Mouse (Mus musculus): ENCODE results near the gene Stx16. TPM values are rescaled to one million over a fixed set of nuclear protein-coding genes. Genes with fewer than 3 reads are reported as not detected.
A peak's percentile ranks its signal among the peaks of the same experiment; 100 is the strongest.

The Stx16 gene
- total RNA-seq, 2 experiments from 2014 or later = 68.8 to 71.3 TPM

DNA sequence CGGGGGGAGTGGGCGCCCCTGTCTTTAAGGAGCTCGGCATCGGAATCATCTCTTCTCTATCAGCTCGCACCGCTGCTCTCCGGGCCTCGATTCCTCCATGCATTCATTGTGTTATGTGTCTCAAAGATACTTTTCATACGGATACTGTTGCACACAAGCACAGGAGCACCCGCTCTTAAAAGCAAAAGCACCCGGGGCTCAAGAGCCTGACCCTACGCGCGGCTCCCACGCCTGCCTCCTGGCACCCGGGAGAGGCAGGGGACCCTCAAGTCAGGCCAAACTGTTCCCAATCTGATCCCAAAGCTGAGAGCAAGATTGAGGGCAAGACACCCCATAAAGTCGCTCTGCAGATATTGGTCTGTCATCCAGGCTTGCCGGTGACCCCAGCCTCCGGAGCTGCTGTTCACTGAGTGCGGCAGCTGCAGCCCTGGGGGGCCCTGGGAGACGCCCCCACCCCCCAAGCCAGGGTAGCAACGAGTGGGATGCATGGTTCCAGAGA, 987 bp upstream of the Stx16 start:
- peak in 1 of 2 experiments; percentile 16 for DNase-seq (ENCODE audit: low spot score in 2 of 2)

DNA sequence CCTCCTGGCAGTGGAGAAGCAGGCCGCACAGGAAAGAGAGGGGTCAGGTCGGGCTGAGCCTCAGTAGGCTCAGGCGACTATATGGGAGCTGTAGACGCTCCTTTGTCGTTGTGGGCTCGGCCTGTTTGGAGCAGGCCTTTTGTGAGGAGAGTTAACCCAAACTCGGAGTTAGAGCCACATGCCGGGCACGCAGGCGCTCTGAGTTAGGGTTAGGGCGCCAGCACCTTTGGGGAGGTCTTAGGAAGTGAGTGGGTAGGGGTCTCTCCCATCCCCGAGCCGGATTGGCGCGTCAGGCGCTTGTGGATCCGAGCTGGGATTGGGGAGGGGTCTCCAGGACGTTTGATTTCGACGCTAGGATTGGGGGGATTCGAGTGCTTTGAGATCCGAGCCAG, 321 bp downstream of the Stx16 start:
- no peak for DNase-seq (ENCODE audit: low spot score in 2 of 2)

DNA sequence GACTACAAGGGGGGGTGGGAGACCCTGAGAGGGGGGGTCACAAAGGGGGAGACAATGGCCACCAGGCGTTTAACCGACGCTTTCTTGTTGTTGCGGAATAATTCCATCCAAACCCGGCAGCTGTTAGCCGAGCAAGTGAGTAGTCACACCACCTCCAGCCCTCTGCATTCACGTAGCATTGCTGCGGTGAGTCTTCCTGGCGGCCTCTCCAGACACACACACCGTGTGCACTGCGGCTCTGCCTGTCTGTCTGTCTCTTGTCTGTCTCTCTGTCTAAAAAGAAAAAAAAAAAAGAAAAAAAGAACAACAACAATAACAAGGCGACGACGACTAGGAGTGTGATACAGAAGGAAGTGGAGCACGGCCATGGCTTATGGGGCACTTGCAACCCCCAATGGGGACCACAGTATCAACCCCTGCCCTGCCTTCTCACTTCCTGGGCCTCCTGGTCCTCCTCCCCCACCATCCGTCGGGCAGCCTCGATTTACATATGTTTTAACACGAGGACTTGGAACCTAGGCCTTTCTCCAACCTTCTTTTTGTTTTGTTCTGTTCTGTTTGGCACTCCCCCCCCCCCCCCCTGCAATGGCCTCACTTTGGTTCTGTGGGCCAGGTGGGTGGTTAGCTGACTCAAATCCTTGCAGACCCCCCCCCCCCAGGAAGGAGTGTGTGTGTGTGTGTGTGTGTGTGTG, 1.0 kb downstream of the Stx16 start:
- DNase-seq (ENCODE audit: low spot score in 2 of 2) = no peak

DNA sequence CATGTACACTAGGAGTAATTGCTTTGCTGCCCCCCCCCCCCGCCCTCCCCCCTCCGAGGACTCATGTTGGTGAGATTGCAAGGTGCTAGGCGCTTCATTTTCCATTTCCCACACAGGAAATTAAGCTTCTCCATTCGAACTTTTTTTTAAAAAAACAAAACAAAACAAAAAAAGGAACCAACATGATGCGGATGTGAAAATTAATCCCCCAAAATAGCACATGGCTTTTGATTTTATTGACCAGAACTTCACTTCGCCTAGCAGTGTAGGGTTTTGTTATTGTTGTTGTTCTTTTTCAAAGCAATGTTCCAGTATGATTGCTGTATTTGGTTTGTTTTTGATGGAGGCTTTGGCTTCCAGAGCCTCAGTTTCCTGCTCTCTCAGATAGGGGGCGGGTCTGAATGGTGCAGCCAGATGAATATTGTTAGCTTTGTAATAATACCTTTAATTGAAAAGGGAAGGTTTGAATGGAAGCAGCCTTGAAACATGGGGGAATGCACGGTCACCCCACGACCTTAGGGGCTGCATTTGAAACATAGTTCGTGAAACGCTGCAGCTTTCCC, 1.7 kb downstream of the Stx16 start:
- DNase-seq (ENCODE audit: low spot score in 2 of 2) = no peak

DNA sequence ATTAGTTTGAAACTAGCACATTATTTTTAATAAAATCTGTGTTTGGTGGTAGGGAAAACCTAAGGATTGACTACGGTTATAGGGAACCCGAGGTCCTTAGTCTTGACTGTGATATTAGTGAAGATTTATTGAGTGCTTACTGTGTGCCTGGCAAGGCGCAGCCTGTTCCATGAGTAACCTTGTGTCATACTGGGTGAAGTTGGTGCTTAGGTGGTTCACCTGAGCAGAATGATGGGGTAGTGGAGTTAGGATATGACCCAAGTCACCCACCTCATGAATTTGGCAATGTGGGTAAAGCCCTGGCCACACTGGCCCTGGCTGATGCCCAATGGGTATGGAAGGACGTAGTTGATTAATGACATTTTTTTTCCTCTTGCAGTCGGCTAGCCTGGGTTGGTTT, 5.7 kb downstream of the Stx16 start:
- DNase-seq (ENCODE audit: low spot score in 2 of 2) = no peak

DNA sequence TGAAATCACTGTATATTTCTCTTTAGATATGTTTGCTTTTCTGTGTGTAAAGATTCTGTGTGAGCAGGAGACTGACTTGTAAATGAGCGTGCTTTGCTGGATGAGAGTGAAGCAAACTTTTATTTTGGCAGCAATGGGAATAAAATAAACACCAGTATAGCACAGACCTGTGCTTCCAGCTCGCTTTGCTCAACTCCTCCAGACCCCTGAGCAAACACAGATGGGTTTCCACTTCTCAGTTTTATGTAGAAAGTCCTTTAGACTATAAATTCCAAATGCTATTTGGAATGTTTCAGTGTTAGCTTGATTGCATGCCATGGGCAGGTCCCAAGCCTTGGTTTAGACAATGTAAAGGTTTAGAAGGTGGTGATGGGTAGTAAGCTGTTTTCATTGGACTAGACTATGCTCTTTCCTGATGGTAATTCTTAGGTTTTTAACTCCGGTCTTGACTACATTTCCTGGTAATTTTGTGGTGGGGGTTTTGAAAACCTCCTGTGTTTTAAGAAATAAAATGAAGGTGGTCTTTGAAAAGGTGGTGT, 6.3 kb downstream of the Stx16 start:
- DNase-seq (ENCODE audit: low spot score in 2 of 2) = no peak

GRCm38 (mm10) chr2:174095086-174095485, 19.0 kb downstream of the Stx16 start:
- no peak for DNase-seq (ENCODE audit: low spot score in 2 of 2)

- no peak for DNase-seq (ENCODE audit: low spot score in 2 of 2)
These were observed 26.3 kb downstream of the Stx16 start for GRCm38 (mm10) chr2:174102399-174102798.

DNA sequence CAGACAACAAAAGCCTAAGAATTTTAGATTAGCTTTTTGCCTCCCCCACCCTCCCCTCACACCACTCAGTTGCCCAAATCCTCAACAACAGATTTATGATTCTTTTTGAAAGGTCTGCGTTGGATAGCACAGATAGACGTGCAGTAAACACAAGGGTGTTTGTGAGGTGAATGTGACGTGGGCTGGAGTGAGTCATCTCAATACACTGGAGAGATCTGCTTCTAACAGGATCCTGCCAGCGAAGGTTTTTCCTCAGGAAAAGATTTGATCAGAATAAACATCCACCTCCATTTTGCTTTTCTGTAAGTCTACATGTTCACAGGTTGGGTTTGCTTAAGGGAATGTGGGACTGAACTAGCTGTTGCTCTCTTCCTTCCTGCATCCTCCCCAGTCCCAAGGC, 27.4 kb downstream of the Stx16 start:
- DNase-seq (ENCODE audit: low spot score in 2 of 2) = no peak

GRCm38 (mm10) chr2:174107375-174107774, 31.3 kb downstream of the Stx16 start:
- no peak for DNase-seq (ENCODE audit: low spot score in 2 of 2)

DNA sequence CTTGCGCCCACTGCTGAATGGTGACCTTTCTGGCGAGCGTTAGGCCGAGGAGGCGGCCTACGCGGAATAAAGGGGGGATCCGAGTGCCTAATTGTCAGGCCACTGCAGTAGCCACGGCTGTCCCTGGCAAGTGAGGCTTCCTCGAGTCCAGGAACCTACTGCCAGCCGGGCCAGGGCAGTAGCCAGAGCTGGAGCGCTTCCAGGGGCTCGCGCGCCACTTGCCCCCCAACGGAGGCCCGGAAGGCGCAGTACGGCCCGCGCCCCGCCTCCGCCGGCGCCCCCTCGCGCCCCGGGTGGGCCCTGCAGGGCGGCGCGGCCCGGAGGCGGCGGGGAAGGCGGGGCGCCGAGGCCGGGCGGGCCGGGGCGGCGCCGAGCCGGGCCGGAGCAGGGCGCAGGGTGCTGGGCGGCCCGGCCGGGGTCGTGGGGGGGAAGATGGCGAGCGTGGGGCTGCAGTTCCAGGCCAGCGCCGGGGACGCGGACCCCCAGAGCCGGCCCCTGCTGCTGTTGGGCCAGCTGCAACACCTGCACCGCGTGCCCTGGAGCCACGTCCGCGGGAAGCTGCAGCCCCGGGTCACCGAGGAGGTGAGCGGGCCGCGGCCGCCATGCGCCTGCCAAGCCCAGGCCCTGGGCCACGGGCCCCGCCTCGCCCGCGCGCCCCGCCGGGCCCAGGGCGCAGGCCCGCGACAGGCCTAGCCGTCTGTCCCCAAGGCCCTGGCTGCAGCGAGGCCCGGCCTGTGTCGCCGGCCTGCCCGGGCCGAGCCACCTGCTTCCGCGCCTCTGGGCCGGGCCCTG, 34.1 kb downstream of the Stx16 start, which contains the start of gene Npepl1:
Npepl1 (plus strand) TSS at position 359 of the 792 bp plus-strand sequence.
- peak; percentile 26 to 61 for DNase-seq (ENCODE audit: low spot score in 2 of 2)

DNA sequence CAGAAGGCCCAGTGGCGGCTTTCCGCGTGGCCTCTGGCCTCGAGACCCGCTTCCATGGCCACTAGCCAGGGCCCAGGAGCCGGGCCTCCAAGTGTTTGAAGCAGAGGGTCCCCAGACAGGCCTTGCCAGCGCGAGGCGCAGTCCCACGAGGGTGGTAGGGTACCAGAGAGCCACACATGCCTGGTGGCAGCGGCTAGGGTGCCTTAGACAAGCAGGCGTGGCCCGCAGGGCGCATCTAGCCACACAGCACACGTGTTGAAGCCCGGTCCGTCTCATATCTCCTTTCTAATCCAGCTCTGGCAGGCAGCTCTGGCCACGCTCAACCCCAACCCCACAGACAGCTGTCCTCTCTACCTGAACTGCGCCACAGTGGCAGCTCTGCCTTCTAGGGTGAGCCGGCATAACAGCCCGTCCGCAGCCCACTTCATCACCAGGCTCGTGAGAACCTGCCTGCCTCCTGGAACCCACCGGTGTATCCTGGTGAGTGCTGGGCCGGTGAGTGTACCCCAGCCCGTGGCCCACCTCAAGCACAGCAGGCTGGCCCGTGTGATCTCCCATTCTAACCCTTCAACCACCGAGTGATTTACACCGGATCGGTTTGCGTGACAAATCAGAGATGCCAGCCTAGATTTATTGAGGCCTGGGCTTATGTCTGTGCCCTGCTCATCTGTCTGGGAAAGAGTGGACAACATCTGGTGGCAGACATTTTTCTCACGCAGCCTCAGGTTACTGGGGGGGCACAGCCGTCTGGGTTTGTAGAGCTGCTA, 34.9 kb downstream of the Stx16 start:
- no peak for DNase-seq (ENCODE audit: low spot score in 2 of 2)

DNA sequence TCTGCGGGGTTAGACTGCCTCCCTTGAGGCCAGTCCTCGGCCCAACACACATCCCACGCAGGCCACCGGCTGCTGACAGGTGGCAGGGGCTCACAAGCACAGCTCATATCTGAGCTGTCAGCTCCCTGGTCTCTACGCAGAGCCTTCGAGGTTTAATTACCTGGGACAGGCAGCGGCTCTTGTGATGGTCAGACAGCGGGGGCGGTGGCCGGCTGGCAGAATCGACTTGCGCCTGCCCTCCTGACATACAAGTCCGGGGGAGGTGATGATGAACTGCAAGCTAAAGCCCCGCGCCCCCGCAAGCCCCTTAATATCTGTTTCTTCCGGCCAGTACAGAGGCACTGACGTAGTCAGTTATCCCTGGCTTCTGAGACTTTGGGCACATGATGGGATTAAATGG, 36.8 kb downstream of the Stx16 start:
- DNase-seq (ENCODE audit: low spot score in 2 of 2) = no peak

- no peak for DNase-seq (ENCODE audit: low spot score in 2 of 2)
These were observed 38.2 kb downstream of the Stx16 start for GRCm38 (mm10) chr2:174114148-174114864.

- no peak for DNase-seq (ENCODE audit: low spot score in 2 of 2)
These were observed 40.8 kb downstream of the Stx16 start for GRCm38 (mm10) chr2:174116929-174117328.

- no peak for DNase-seq (ENCODE audit: low spot score in 2 of 2)
These were observed 42.0 kb downstream of the Stx16 start for GRCm38 (mm10) chr2:174118141-174118540.

DNA sequence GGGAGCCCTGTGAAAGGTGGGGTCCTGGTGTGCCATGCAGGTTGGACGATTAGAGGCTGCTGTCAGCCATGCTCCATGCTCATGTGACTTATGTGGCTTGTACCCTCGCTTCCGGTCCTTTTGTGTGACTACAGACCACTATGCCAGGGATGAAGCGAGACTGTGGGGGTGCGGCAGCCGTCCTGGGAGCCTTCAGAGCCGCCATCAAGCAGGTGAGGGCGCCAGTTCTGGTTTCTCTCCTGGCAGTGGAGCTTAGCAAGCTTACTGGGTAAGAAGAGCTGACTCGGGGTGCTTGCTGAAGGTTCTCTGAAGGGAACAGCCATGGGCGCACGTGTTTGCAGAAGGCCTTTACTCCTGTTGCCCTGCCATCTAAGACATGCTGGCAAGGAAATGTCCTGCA, 43.2 kb downstream of the Stx16 start:
- DNase-seq (ENCODE audit: low spot score in 2 of 2) = no peak

DNA sequence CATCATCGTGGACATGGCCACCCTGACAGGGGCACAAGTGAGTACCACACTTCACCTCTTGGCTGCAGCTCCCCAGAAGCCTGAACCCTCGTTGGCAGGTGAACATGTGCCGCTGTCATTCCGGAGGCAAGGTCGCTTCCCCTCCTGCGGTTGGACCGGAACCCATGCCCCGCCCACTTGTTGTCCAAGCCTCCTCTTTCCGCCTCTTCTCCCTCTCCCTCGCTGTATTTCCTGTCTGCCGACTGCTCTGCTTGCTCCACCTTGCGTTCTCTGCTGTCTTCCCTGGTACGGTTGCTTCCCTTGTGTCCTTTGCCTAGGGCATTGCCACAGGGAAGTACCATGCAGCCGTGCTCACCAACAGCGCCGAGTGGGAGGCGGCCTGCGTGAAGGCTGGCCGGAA, 44.5 kb downstream of the Stx16 start:
- DNase-seq (ENCODE audit: low spot score in 2 of 2) = no peak

DNA sequence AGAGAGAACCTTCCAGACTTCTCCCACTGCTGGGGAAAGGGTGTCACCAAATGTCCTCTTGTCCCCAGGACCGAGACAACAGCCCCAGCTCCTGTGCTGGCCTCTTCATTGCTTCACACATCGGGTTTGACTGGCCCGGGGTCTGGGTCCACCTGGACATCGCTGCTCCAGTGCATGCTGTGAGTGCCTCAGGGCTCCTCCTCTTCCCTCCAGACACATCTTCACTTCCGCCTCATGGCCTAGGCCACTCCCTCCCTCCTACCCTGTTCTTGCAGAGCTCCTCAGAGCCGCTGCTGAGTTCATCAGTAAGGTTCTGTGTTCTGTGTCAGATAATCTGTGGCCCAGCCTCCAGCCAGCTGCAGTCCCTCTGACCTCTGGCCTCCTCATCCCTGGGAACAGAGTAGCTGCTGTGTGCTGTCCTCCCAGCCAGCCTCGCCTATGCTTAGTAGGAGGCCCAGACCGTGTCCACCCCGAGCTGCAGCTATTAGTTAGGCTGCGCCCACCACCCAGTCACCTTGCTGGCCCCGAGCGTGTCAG, 45.4 kb downstream of the Stx16 start:
- DNase-seq (ENCODE audit: low spot score in 2 of 2) = no peak

DNA sequence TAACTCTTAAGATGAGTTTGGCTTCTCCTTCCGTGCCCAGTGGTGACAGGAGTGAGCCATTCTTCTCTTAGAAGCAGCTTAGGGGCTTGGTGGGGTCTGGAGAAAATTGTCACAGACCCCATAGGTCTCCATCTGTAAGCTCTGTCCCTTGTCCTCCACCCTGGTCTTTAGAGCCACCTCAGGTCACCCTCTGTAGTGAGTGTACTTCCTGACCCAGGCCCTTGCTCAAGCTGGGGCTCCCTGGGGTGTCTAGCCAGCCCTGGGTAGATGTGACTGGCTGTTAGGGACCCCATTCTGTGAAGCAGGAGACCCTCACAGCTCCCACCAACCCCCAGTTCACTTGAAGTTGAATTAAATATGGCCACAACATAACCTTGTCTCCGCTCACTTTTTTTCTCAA, 46.2 kb downstream of the Stx16 start:
- DNase-seq (ENCODE audit: low spot score in 2 of 2) = no peak
